Mouse (Mus musculus) kidney, postnatal 0 days (tissue): Measurements from ENCODE around the gene Bcar1. TPM values are rescaled to one million over a fixed set of nuclear protein-coding genes. Genes with fewer than 3 reads are reported as not detected.

ENCODE experiments used
- ATAC-seq: fragments of 200-750 bp; cut with Nextera tagmentation; replicated peaks from 2 replicates; pipeline ENCODE4 v1.8.0; 2017; ENCODE audit warnings: low read depth, moderate number of reproducible peaks, moderate TSS enrichment, moderate library complexity; ENCODE audit not compliant: low FRiP score
- DNase-seq: peaks from one replicate; pipeline ENCODE4 v3.0.0-alpha.2; 2016; ENCODE audit warnings: low spot score
- H3K27ac ChIP-seq: fragments of 300-500 bp; sonication (generic); 2 replicates; pipeline ENCODE4 v1.5.1; 2014; ENCODE audit warnings: mild to moderate bottlenecking
- H3K27me3 ChIP-seq: fragments of 300-500 bp; sonication (generic); 2 replicates; pipeline ENCODE4 v1.6.1; 2014; ENCODE audit warnings: low read length, mixed read lengths; ENCODE audit not compliant: insufficient read depth
- H3K36me3 ChIP-seq: fragments of 300-500 bp; sonication (generic); 2 replicates; pipeline ENCODE4 v1.6.1; 2014; ENCODE audit warnings: low read length, mixed read lengths; ENCODE audit not compliant: insufficient read depth
- H3K4me1 ChIP-seq: fragments of 300-500 bp; sonication (generic); replicated peaks from 2 replicates; pipeline ENCODE4 v1.6.1; 2014; ENCODE audit warnings: antibody characterized with exemption, low read length, mixed read lengths; ENCODE audit not compliant: insufficient read depth
- H3K4me2 ChIP-seq: fragments of 300-500 bp; sonication (generic); 2 replicates; pipeline ENCODE4 v1.6.1; 2014; ENCODE audit warnings: mild to moderate bottlenecking, low read length, moderate library complexity, mixed read lengths
- H3K4me3 ChIP-seq: fragments of 300-500 bp; sonication (generic); replicated peaks from 2 replicates; pipeline ENCODE4 v1.5.1; 2014; ENCODE audit warnings: low read depth, low read length
- H3K9ac ChIP-seq: fragments of 300-500 bp; sonication (generic); 2 replicates; pipeline ENCODE4 v1.6.1; 2014; ENCODE audit warnings: low read depth, low read length
- H3K9me3 ChIP-seq: fragments of 300-500 bp; sonication (generic); replicated peaks from 2 replicates; pipeline ENCODE4 v1.6.1; 2016; ENCODE audit warnings: low read length, inconsistent platforms, mixed read lengths
- CTCF ChIP-seq: IDR thresholded peaks from 2 replicates; pipeline ENCODE4 v1.5.1; 2016; ENCODE audit warnings: antibody characterized with exemption, low read depth, mild to moderate bottlenecking, moderate library complexity
- WGBS: fragments of 180-500 bp; shearing (Covaris S2); extraction: QIAGEN DNeasy Blood & Tissue Kit; methylation state at CpG from one replicate; pipeline ENCODE4 v1.1.7; 2014; 5-methylcytosine and 5-hydroxymethylcytosine counted together
- polyA plus RNA-seq: library from polyadenylated mRNA; unstranded; fragments of >200 nt; fragmentation: Nextera tagmentation; extraction: Ambion mirVana; gene quantifications from 2 replicates; pipeline ENCODE4 v1.2.1, GENCODE M21; 2015

The Bcar1 gene
- polyA plus RNA-seq, 1 experiment from 2014 or later: 49.1 TPM

DNA sequence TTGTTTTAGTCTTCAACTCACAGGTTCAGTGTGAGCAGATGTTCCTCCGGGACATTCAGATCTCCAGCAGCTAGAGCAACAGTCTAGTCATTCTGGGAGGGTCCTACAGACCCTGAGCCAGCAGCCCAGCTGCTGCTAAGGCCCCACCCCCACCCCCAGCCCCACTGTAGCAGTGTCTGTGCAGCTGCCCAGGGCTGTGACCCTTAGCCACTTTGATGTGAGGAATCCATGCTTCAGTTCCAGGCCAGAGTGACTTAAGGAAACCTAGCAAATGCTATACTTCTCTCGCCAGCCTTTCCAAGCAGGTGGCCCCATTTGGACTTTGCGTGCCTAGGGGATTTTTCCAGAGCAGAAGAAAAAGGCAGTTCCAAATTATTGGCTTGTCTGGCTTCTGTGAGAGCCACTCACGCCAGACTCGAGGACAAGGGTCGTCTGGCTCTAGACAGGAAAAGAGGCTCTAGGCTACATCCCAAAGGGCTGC is 50.3 kb downstream of the Bcar1 start:
- H3K4me1 ChIP-seq: no peaks in the 10 kb centered on the region
- H3K9ac ChIP-seq: no peak overlapping the region
- 30% methylated on average over 6 of the region's 6 CpGs for WGBS
- H3K27me3 ChIP-seq: no peaks in the 10 kb centered on the region
- DNase-seq (no peak), ATAC-seq (no peak; the same call in 1 of the 2 replicates)
- no peak overlapping the region for H3K27ac ChIP-seq
- H3K4me3 ChIP-seq: no peak overlapping the region
- H3K36me3 ChIP-seq: no peaks in the 10 kb centered on the region
- no peak overlapping the region for H3K4me2 ChIP-seq
- no peaks in the 10 kb centered on the region for H3K9me3 ChIP-seq
- TF ChIP-seq CTCF: no peak

DNA sequence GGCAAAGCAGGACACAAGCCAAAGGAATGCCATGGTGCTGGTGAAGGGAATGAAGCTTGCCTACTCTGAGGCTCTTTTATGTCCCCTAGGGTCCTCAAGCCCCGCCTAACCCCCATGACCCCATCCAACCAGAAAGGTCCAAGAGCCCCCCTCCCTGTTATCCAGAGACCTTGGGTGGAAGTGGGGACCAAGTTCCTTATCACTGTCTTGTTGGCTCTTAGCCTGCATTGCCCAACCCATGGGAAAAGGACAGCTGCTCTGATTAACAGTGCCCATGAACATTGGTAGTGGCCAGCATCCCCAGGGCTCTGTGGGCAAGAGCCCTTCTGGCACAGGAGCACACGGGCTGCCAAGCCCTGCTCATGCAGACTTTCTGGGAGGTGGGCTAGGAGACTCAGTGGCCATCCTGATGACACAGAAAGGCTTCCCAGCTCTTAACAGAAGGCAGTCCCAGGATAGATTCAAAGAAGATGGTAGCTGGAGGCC is 52.6 kb downstream of the Bcar1 start, which contains the start of gene Ctrb1:
Gene Ctrb1 (minus strand): TSS at position 51 of the 486 bp plus-strand sequence.
- TF ChIP-seq CTCF: no peak
- Histone ChIP-seq H3K4me2 (no peak within 1 kb of the TSS), H3K9me3 (no peaks in the 10 kb centered on the region), H3K27ac (no peak within 1 kb of the TSS), H3K27me3 (no peaks in the 10 kb centered on the region), H3K36me3 (no peaks in the 10 kb centered on the region), H3K4me3 (no peak within 1 kb of the TSS), H3K9ac (no peak within 1 kb of the TSS), H3K4me1 (no peaks in the 10 kb centered on the region)
- DNase-seq: no peak
- 92% methylated on average over 2 of the region's 2 CpGs for WGBS
- no peak for ATAC-seq

DNA sequence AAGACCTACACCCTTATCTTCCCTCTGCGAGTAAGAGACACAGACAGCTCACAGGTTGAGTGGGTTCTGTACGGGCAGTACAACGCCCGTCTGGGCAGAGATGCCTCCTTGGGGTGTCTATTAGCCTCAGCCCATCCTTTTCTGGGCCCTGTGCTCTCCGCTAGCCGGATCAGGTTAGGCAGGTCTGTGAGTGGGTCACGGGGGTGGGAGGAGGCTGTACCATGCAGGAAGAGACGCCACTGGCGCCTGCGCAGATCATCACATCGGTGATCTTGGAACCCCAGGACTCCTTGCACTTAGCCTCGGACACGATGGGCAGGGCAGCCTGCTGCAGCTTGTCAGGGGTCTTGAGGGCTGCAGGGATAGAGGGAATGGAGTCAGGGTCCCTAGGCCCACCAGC is 56.7 kb downstream of the Bcar1 start:
- H3K4me2 ChIP-seq: no peak overlapping the region
- DNase-seq (no peak), ATAC-seq (no peak)
- H3K9me3 ChIP-seq: no peaks in the 10 kb centered on the region
- no peak overlapping the region for H3K27ac ChIP-seq
- H3K9ac ChIP-seq: no peak overlapping the region
- no peaks in the 10 kb centered on the region for H3K27me3 ChIP-seq
- H3K36me3 ChIP-seq: no peaks in the 10 kb centered on the region
- H3K4me1 ChIP-seq: no peaks in the 10 kb centered on the region
- H3K4me3 ChIP-seq: no peak overlapping the region
- no peak for TF ChIP-seq CTCF
- WGBS: 68% methylated on average over 13 of the region's 13 CpGs

DNA sequence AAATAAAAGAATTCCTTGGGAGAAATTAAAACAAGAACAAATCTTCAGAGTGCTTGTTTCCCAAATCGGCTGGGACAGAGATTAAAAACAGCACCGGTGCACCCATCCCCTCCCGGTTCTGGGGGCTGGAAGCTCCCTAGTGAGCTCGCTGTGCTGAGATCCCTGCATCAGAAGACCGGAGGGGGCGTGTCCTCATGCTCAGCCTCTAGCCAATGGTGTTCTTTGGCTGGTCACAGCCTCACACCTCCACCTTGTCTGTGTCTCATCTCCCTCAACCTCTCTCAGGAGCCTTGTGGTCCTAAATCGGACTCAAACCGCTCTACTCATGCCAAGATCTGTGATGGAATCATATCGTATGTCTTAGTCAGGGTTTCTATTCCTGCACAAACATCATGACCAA is 61.1 kb downstream of the Bcar1 start:
- no peaks in the 10 kb centered on the region for H3K9me3 ChIP-seq
- H3K9ac ChIP-seq: no peak overlapping the region
- H3K27me3 ChIP-seq: no peaks in the 10 kb centered on the region
- H3K4me3 ChIP-seq: no peak overlapping the region
- 30% methylated on average over 9 of the region's 9 CpGs for WGBS
- no peaks in the 10 kb centered on the region for H3K4me1 ChIP-seq
- H3K27ac ChIP-seq: no peak overlapping the region
- no peak overlapping the region for H3K4me2 ChIP-seq
- no peak for ATAC-seq
- no peak for TF ChIP-seq CTCF
- no peak for DNase-seq
- H3K36me3 ChIP-seq: no peaks in the 10 kb centered on the region

DNA sequence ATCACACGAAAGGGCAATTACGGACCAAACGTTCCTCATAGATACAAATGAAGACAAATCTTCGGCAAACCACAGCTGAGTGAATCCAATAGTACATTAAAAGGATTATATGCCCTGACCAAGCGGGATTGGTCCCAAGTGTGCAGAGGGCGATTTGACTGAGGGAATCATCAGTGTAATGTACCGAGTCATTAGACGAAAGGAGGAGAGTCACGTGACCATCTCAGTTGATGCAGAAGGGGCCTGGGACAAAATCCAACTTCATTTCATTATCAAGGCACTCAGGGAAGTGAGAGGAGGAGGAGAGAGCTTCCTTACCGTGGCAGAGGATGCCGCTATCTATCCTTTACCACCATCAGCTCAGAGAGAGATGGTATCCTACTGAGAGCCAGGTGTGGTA is 62.5 kb downstream of the Bcar1 start:
- TF ChIP-seq CTCF: no peak
- Histone ChIP-seq H3K9me3 (no peaks in the 10 kb centered on the region), H3K27ac (no peak overlapping the region), H3K4me3 (no peak overlapping the region), H3K9ac (no peak overlapping the region), H3K4me2 (no peak overlapping the region), H3K27me3 (no peaks in the 10 kb centered on the region), H3K4me1 (no peaks in the 10 kb centered on the region), H3K36me3 (no peaks in the 10 kb centered on the region)
- DNase-seq: no peak
- WGBS: 77% methylated on average over 11 of the region's 11 CpGs
- ATAC-seq: no peak

DNA sequence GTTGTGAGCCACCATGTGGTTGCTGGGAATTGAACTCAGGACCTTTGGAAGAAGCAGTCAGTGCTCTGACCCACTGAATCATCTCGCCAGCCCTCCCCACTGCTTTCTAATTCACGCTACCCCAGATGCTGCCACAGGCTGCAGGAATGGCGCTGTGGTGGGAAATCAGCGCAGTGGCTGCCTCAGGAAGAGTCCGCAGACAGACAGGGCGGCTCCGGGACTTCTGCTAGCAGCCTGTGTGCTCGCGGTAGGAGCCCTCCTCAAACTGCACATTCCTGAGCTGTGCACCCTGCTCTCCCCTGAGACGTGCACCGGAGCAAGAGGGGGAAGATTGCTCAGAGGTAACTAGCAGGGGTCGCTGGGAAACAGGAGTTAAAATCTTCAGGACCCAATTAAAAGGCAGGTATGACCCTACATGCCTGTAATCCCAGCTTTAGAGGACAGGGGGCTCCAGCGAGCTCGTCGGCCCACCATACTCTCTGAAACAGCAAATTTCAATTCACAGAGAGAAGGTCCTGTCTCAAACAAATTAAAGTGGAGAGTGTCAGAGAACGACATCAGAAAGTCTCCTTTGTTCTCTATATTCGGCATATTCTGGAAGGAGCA is 63.1 kb downstream of the Bcar1 start:
- ATAC-seq: 0 out of 2 replicates have a peak, but pooled peaks have one; percentile 45

More for the DNA sequence above, 63.1 kb downstream of the Bcar1 start:
- TF ChIP-seq CTCF: peak; percentile 37
- Histone ChIP-seq H3K9ac (no peak overlapping the region), H3K4me2 (peak overlapping the region; percentile 18; the same call in 1 of the 2 replicates), H3K27me3 (no peaks in the 10 kb centered on the region), H3K36me3 (no peaks in the 10 kb centered on the region), H3K27ac (no peak overlapping the region), H3K4me3 (no peak overlapping the region), H3K4me1 (no peaks in the 10 kb centered on the region), H3K9me3 (no peaks in the 10 kb centered on the region)
- 43% methylated on average over 17 of the region's 17 CpGs for WGBS
- DNase-seq: peak; percentile 15
